Mouse (Mus musculus): Measurements from ENCODE around the gene Ppil1. TPM values are rescaled to one million over a fixed set of nuclear protein-coding genes. Genes with fewer than 3 reads are reported as not detected.
"Not testable (repeated sequence)": the region's sequence is repeated elsewhere in the genome, so short reads cannot be mapped to it uniquely, and the experiment has no call there.

The Ppil1 gene
- polyA plus RNA-seq, 1 experiment from 2014 or later, result 131 TPM

- ATAC-seq (no peak), DNase-seq (ENCODE audit: low spot score) (peak; percentile 18)
- H3K27me3 ChIP-seq (replicated peaks; ENCODE audit: control insufficient read depth, insufficient read depth, low read length), result no peaks in the 10 kb centered on the region
- peaks cover 16% of the 10 kb centered on the region for H3K4me1 ChIP-seq (ENCODE audit: control insufficient read depth, insufficient read depth, low read length)
- H3K4me2 ChIP-seq (ENCODE audit: low read length), result peak overlapping the region; percentile 80
- peak overlapping the region; percentile 85 for H3K27ac ChIP-seq (ENCODE audit: low read depth, low read length)
- H3K9ac ChIP-seq (ENCODE audit: low read length), result peak overlapping the region; percentile 92
- WGBS, result 19% methylated on average over 10 of the region's 10 CpGs
- no peaks in the 10 kb centered on the region for H3K9me3 ChIP-seq (replicated peaks; ENCODE audit: control insufficient read depth, low read length)
- H3K36me3 ChIP-seq (ENCODE audit: control insufficient read depth, insufficient read depth, low read length), result no peaks in the 10 kb centered on the region
- H3K4me3 ChIP-seq (ENCODE audit: low read depth, low read length), result peak overlapping the region; percentile 89
These were observed 5.3 kb upstream of the Ppil1 start for GRCm38 (mm10) chr17:29269349-29269706.

- H3K4me1 ChIP-seq (ENCODE audit: control insufficient read depth, insufficient read depth, low read length), result peaks cover 18% of the 10 kb centered on the region
- no peaks in the 10 kb centered on the region for H3K9me3 ChIP-seq (replicated peaks; ENCODE audit: control insufficient read depth, low read length)
- peak within 1 kb of the TSS; percentile 85 for H3K27ac ChIP-seq (ENCODE audit: low read depth, low read length)
- peak; percentile 92 for ATAC-seq
- DNase-seq (ENCODE audit: low spot score), result peak; percentile 97
- H3K4me3 ChIP-seq (ENCODE audit: low read depth, low read length), result peak within 1 kb of the TSS; percentile 89
- H3K9ac ChIP-seq (ENCODE audit: low read length), result peak within 1 kb of the TSS; percentile 92
- WGBS, result under 1% methylated on average over 54 of the region's 63 CpGs
- no peaks in the 10 kb centered on the region for H3K36me3 ChIP-seq (ENCODE audit: control insufficient read depth, insufficient read depth, low read length)
- no peaks in the 10 kb centered on the region for H3K27me3 ChIP-seq (replicated peaks; ENCODE audit: control insufficient read depth, insufficient read depth, low read length)
- peak within 1 kb of the TSS; percentile 80 for H3K4me2 ChIP-seq (ENCODE audit: low read length)
These were observed 4.8 kb upstream of the Ppil1 start, which contains the start of gene BC004004 for GRCm38 (mm10) chr17:29268682-29269348. TSS of gene BC004004 (plus strand) at chr17:29268788.

- Histone ChIP-seq H3K27me3 (replicated peaks; ENCODE audit: control insufficient read depth, insufficient read depth, low read length) (no peaks in the 10 kb centered on the region), H3K9ac (ENCODE audit: low read length) (peak overlapping the region; percentile 92), H3K4me1 (ENCODE audit: control insufficient read depth, insufficient read depth, low read length) (peaks cover 20% of the 10 kb centered on the region), H3K27ac (ENCODE audit: low read depth, low read length) (peak overlapping the region; percentile 85), H3K4me2 (ENCODE audit: low read length) (peak overlapping the region; percentile 80), H3K9me3 (replicated peaks; ENCODE audit: control insufficient read depth, low read length) (no peaks in the 10 kb centered on the region), H3K4me3 (ENCODE audit: low read depth, low read length) (peak overlapping the region; percentile 89), H3K36me3 (ENCODE audit: control insufficient read depth, insufficient read depth, low read length) (no peaks in the 10 kb centered on the region)
- ATAC-seq, result peak; percentile 35
- DNase-seq (ENCODE audit: low spot score), result no peak
- 61% methylated on average over 6 of the region's 6 CpGs for WGBS
These were observed 4.1 kb upstream of the Ppil1 start for GRCm38 (mm10) chr17:29267931-29268681.

- not testable (repeated sequence) for H3K27me3 ChIP-seq (replicated peaks; ENCODE audit: control insufficient read depth, insufficient read depth, low read length); H3K9me3 ChIP-seq (replicated peaks; ENCODE audit: control insufficient read depth, low read length); H3K4me2 ChIP-seq (ENCODE audit: low read length); H3K27ac ChIP-seq (ENCODE audit: low read depth, low read length); DNase-seq (ENCODE audit: low spot score); H3K9ac ChIP-seq (ENCODE audit: low read length); ATAC-seq; H3K36me3 ChIP-seq (ENCODE audit: control insufficient read depth, insufficient read depth, low read length); H3K4me3 ChIP-seq (ENCODE audit: low read depth, low read length)
- 98% methylated on average over 2 of the region's 2 CpGs for WGBS
- H3K4me1 ChIP-seq (ENCODE audit: control insufficient read depth, insufficient read depth, low read length), result peaks cover 24% of the 10 kb centered on the region
These were observed 3.1 kb upstream of the Ppil1 start for GRCm38 (mm10) chr17:29267040-29267439.

- H3K4me2 ChIP-seq (ENCODE audit: low read length), result peak overlapping the region; percentile 75
- no peak for DNase-seq (ENCODE audit: low spot score)
- no peaks in the 10 kb centered on the region for H3K9me3 ChIP-seq (replicated peaks; ENCODE audit: control insufficient read depth, low read length)
- H3K36me3 ChIP-seq (ENCODE audit: control insufficient read depth, insufficient read depth, low read length), result peaks cover 17% of the 10 kb centered on the region
- no peak for ATAC-seq
- H3K4me1 ChIP-seq (ENCODE audit: control insufficient read depth, insufficient read depth, low read length), result peaks cover 23% of the 10 kb centered on the region
- WGBS, result 87% methylated on average over 5 of the region's 5 CpGs
- H3K4me3 ChIP-seq (ENCODE audit: low read depth, low read length), result no peak overlapping the region
- H3K27me3 ChIP-seq (replicated peaks; ENCODE audit: control insufficient read depth, insufficient read depth, low read length), result no peaks in the 10 kb centered on the region
- peak overlapping the region; percentile 85 for H3K9ac ChIP-seq (ENCODE audit: low read length)
- peak overlapping the region; percentile 98; the same call in 1 of the 2 replicates for H3K27ac ChIP-seq (ENCODE audit: low read depth, low read length)
These were observed 774 bp upstream of the Ppil1 start for GRCm38 (mm10) chr17:29264760-29265159.

GRCm38 (mm10) chr17:29263417-29263816 lies 569 bp downstream of the Ppil1 start:
- WGBS, result under 1% methylated on average over 14 of the region's 14 CpGs
- Histone ChIP-seq H3K4me2 (ENCODE audit: low read length) (peak overlapping the region; percentile 75), H3K4me1 (ENCODE audit: control insufficient read depth, insufficient read depth, low read length) (peaks cover 17% of the 10 kb centered on the region), H3K9ac (ENCODE audit: low read length) (peak overlapping the region; percentile 85), H3K27me3 (replicated peaks; ENCODE audit: control insufficient read depth, insufficient read depth, low read length) (no peaks in the 10 kb centered on the region), H3K36me3 (ENCODE audit: control insufficient read depth, insufficient read depth, low read length) (peaks cover 24% of the 10 kb centered on the region), H3K9me3 (replicated peaks; ENCODE audit: control insufficient read depth, low read length) (no peaks in the 10 kb centered on the region), H3K4me3 (ENCODE audit: low read depth, low read length) (peak overlapping the region; percentile 85), H3K27ac (ENCODE audit: low read depth, low read length) (peak overlapping the region; percentile 98)
- DNase-seq (ENCODE audit: low spot score) (no peak), ATAC-seq (peak; percentile 13; the same call in 1 of the 2 replicates)

- ATAC-seq (no peak), DNase-seq (ENCODE audit: low spot score) (no peak)
- H3K27ac ChIP-seq (ENCODE audit: low read depth, low read length), result no peak overlapping the region
- no peak overlapping the region for H3K4me3 ChIP-seq (ENCODE audit: low read depth, low read length)
- H3K27me3 ChIP-seq (replicated peaks; ENCODE audit: control insufficient read depth, insufficient read depth, low read length), result no peaks in the 10 kb centered on the region
- WGBS, result 35% methylated on average over 2 of the region's 2 CpGs
- H3K4me1 ChIP-seq (ENCODE audit: control insufficient read depth, insufficient read depth, low read length), result peaks cover 12% of the 10 kb centered on the region
- peak overlapping the region; percentile 75; the same call in 1 of the 2 replicates for H3K4me2 ChIP-seq (ENCODE audit: low read length)
- no peak overlapping the region; the same call in 1 of the 2 replicates for H3K9ac ChIP-seq (ENCODE audit: low read length)
- H3K9me3 ChIP-seq (replicated peaks; ENCODE audit: control insufficient read depth, low read length), result no peaks in the 10 kb centered on the region
- H3K36me3 ChIP-seq (ENCODE audit: control insufficient read depth, insufficient read depth, low read length), result peaks cover 35% of the 10 kb centered on the region
These were observed 1.7 kb downstream of the Ppil1 start for GRCm38 (mm10) chr17:29262259-29262649.

GRCm38 (mm10) chr17:29261603-29262258 lies 2.3 kb downstream of the Ppil1 start:
- ATAC-seq, result no peak
- no peak overlapping the region for H3K27ac ChIP-seq (ENCODE audit: low read depth, low read length)
- H3K4me1 ChIP-seq (ENCODE audit: control insufficient read depth, insufficient read depth, low read length), result peaks cover 12% of the 10 kb centered on the region
- no peak overlapping the region for H3K4me3 ChIP-seq (ENCODE audit: low read depth, low read length)
- no peak overlapping the region; the same call in none of the 2 replicates for H3K9ac ChIP-seq (ENCODE audit: low read length)
- no peaks in the 10 kb centered on the region for H3K9me3 ChIP-seq (replicated peaks; ENCODE audit: control insufficient read depth, low read length)
- no peak for DNase-seq (ENCODE audit: low spot score)
- WGBS, result 90% methylated on average over 22 of the region's 22 CpGs
- no peaks in the 10 kb centered on the region for H3K27me3 ChIP-seq (replicated peaks; ENCODE audit: control insufficient read depth, insufficient read depth, low read length)
- peaks cover 39% of the 10 kb centered on the region for H3K36me3 ChIP-seq (ENCODE audit: control insufficient read depth, insufficient read depth, low read length)
- H3K4me2 ChIP-seq (ENCODE audit: low read length), result peak overlapping the region; percentile 75; the same call in 1 of the 2 replicates
